Comparison of ENCODE assay signal across 11 mouse cellular contexts in genomic region chr13:16921305-16921704, GRCm38 (mm10).
DNase-seq lines count a peak whose midpoint lies in the region; ATAC-seq and TF ChIP-seq lines count a peak whose summit lies in the region.
"Had no signal": no experiment of that assay in that cellular context is flagged by ENCODE, and none has a peak within 500 bp of the region (broad histone marks: within the 10 kb centered on the region; RNA-seq: fewer than 3 reads in every experiment).

No protein-coding gene starts in this region.

- peak; percentile 30; the same call in 1 of the 2 replicates for TF ChIP-seq CTCF in forebrain, postnatal 0 days (IDR thresholded peaks at IDR 0.05; ENCODE audit: low read depth)
- peak; percentile 4; the same call in 1 of the 2 replicates for TF ChIP-seq CTCF in brain, embryonic 14.5 days (IDR thresholded peaks at IDR 0.05; ENCODE audit: borderline replicate concordance, extremely low read depth, insufficient read depth, insufficient read length)

- H3K4me3 ChIP-seq in forebrain, postnatal 0 days (ENCODE audit: low read depth, low read length), result no peak overlapping the region
- no peak overlapping the region for H3K4me3 ChIP-seq in forebrain, embryonic 16.5 days (replicated peaks; ENCODE audit: low read length)
- no peak overlapping the region for H3K4me3 ChIP-seq in limb, embryonic 10.5 days

- H3K4me1 ChIP-seq in forebrain, postnatal 0 days (ENCODE audit: insufficient read depth), result no peaks in the 10 kb centered on the region
- no peaks in the 10 kb centered on the region for H3K4me1 ChIP-seq in forebrain, embryonic 16.5 days (replicated peaks; ENCODE audit: control insufficient read depth, insufficient read depth, low read length)
- H3K4me1 ChIP-seq in limb, embryonic 10.5 days, result no peaks in the 10 kb centered on the region

- WGBS in forebrain, postnatal 0 days, result 39% methylated on average over 4 of the region's 4 CpGs
- WGBS in forebrain, embryonic 16.5 days, result 45% methylated on average over 4 of the region's 4 CpGs
- WGBS in limb, embryonic 10.5 days, result 39% methylated on average over 4 of the region's 4 CpGs

- no peak overlapping the region for H3K27ac ChIP-seq in forebrain, postnatal 0 days (ENCODE audit: low read depth, low read length)
- no peak overlapping the region for H3K27ac ChIP-seq in forebrain, embryonic 16.5 days (ENCODE audit: low read length)
- H3K27ac ChIP-seq in limb, embryonic 10.5 days, result no peak overlapping the region

- H3K9me3 ChIP-seq in forebrain, postnatal 0 days (ENCODE audit: low read length), result no peaks in the 10 kb centered on the region
- no peaks in the 10 kb centered on the region for H3K9me3 ChIP-seq in forebrain, embryonic 16.5 days (ENCODE audit: control insufficient read depth, low read length)
- H3K9me3 ChIP-seq in limb, embryonic 10.5 days (replicated peaks), result no peaks in the 10 kb centered on the region

- no peak for ATAC-seq in forebrain, postnatal 0 days
- no peak for ATAC-seq in forebrain, embryonic 16.5 days

- no peak overlapping the region for H3K9ac ChIP-seq in forebrain, postnatal 0 days
- no peak overlapping the region for H3K9ac ChIP-seq in forebrain, embryonic 16.5 days (replicated peaks; ENCODE audit: low read depth, low read length)

- no peaks in the 10 kb centered on the region for H3K27me3 ChIP-seq in forebrain, postnatal 0 days (ENCODE audit: insufficient read depth, low read length)
- no peaks in the 10 kb centered on the region for H3K27me3 ChIP-seq in forebrain, embryonic 16.5 days (replicated peaks; ENCODE audit: control insufficient read depth, insufficient read depth, low read length)
- no peaks in the 10 kb centered on the region for H3K27me3 ChIP-seq in limb, embryonic 10.5 days (ENCODE audit: low read depth, poor library complexity, severe bottlenecking)

- no peaks in the 10 kb centered on the region for H3K36me3 ChIP-seq in forebrain, postnatal 0 days (ENCODE audit: insufficient read depth)
- no peaks in the 10 kb centered on the region for H3K36me3 ChIP-seq in forebrain, embryonic 16.5 days (ENCODE audit: control insufficient read depth, insufficient read depth)
- H3K36me3 ChIP-seq in limb, embryonic 10.5 days, result no peaks in the 10 kb centered on the region

- no peak for TF ChIP-seq POLR2A in brain, embryonic 14.5 days (IDR thresholded peaks at IDR 0.05; ENCODE audit: borderline replicate concordance, extremely low read depth, insufficient read depth, insufficient read length, poor library complexity, severe bottlenecking)

- no peak for DNase-seq in forebrain, postnatal 0 days
- peak; percentile 7 for DNase-seq in ovary, postnatal 36 days (ENCODE audit: low spot score)
- no peak for DNase-seq in ovary, postnatal 10 days (ENCODE audit: low spot score)
- DNase-seq in brain, embryonic 14.5 days (ENCODE audit: low read depth), result no peak
- no peak for DNase-seq in limb, embryonic 10.5 days (ENCODE audit: low spot score)
- DNase-seq in thymus, postnatal 0 days (ENCODE audit: low spot score), result no peak
- DNase-seq in layer of hippocampus, postnatal 25 days (ENCODE audit: extremely low spot score in 1 of 2, low spot score in 1 of 2), result no peak
- DNase-seq: heart, adult 11 months; left cerebral cortex, postnatal 4 days; lung, postnatal 36 days had no signal

- no peak overlapping the region for H3K4me2 ChIP-seq in forebrain, postnatal 0 days (ENCODE audit: low read depth)
- H3K4me2 ChIP-seq in forebrain, embryonic 16.5 days (ENCODE audit: low read length), result no peak overlapping the region
